Mouse (Mus musculus): ENCODE measurements around the gene Dbh. TPM values are rescaled to one million over a fixed set of nuclear protein-coding genes. Genes with fewer than 3 reads are reported as not detected.

Dbh gene
- total and polyA plus RNA-seq, 2 experiments from 2014 or later = 1.7 TPM; not detected in 1

DNA sequence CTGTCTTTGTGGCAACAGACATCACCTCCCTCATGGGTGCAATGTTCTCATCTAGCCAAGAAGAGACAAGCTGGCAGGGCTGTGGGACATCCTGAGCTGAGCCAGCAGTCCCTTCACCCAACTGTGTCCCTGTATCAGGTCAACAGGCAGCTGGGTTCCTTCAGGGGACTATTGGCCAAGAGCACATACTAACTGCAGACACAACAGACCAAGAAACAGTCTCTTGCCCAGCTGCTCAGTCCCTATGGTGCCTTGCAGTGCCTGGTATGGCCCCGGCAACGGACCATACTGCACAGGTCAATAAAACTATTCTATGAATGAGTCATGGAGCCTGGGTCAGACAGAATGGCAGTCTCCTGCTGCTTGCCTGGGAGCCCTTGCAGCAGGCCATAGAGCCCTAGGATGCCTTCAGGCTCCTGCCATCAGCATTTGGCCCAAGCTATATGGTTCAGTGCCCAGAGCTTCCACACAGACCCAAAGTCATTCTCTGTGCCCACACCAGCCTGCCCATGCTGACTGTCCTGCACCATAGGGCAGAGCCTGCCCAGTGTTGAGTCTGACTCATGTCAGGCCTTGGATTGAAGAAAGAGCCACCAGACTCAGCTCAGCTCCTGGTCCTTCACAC lies 64.6 kb downstream of the Dbh start:
- Histone ChIP-seq H3K36me3 (replicated peaks; ENCODE audit: control insufficient read depth, insufficient read depth, low read length) (peaks cover 9% of the 10 kb centered on the region; the same call in 1 of the 2 replicates), H3K27me3 (ENCODE audit: control insufficient read depth, insufficient read depth, low read length) (no peaks in the 10 kb centered on the region), H3K4me2 (ENCODE audit: low read depth, low read length) (no peak overlapping the region), H3K27ac (ENCODE audit: low read depth) (no peak overlapping the region), H3K4me1 (ENCODE audit: control insufficient read depth, insufficient read depth) (peaks cover 12% of the 10 kb centered on the region), H3K9me3 (replicated peaks; ENCODE audit: control insufficient read depth, low read length) (no peaks in the 10 kb centered on the region), H3K4me3 (ENCODE audit: low read depth, low read length) (no peak overlapping the region), H3K9ac (replicated peaks; ENCODE audit: low read depth, low read length) (no peak overlapping the region)
- DNase-seq (ENCODE audit: low spot score) (no peak), ATAC-seq (ENCODE audit: insufficient read depth, low read depth) (no peak)
- TF ChIP-seq EP300 (IDR thresholded peaks at IDR 0.05; ENCODE audit: low read depth) (no peak), CTCF (IDR thresholded peaks at IDR 0.05; ENCODE audit: low read depth) (no peak)
- 85% methylated on average over 2 of the region's 2 CpGs for WGBS

- Histone ChIP-seq H3K4me3 (ENCODE audit: low read depth, low read length) (no peak overlapping the region), H3K4me2 (ENCODE audit: low read depth, low read length) (no peak overlapping the region), H3K9ac (replicated peaks; ENCODE audit: low read depth, low read length) (peak overlapping the region; percentile 24; the same call in 1 of the 2 replicates), H3K27me3 (ENCODE audit: control insufficient read depth, insufficient read depth, low read length) (no peaks in the 10 kb centered on the region), H3K27ac (ENCODE audit: low read depth) (0 out of 2 replicates have a peak overlapping the region, but pooled peaks have one; percentile 27), H3K36me3 (replicated peaks; ENCODE audit: control insufficient read depth, insufficient read depth, low read length) (0 out of 2 replicates have a peak, but pooled peaks cover 4% of the 10 kb centered on the region), H3K9me3 (replicated peaks; ENCODE audit: control insufficient read depth, low read length) (no peaks in the 10 kb centered on the region), H3K4me1 (ENCODE audit: control insufficient read depth, insufficient read depth) (peaks cover 12% of the 10 kb centered on the region)
- 18% methylated on average over 7 of the region's 7 CpGs for WGBS
- DNase-seq (ENCODE audit: low spot score) = peak; percentile 32
- TF ChIP-seq CTCF (IDR thresholded peaks at IDR 0.05; ENCODE audit: low read depth) = no peak
- TF ChIP-seq EP300 (IDR thresholded peaks at IDR 0.05; ENCODE audit: low read depth) = no peak
- peak; percentile 51 for ATAC-seq (ENCODE audit: insufficient read depth, low read depth)
These were observed 67.3 kb downstream of the Dbh start for GRCm38 (mm10) chr2:27232376-27232775.

Other genes starting within 250 kb of the Dbh start
- 5.4 and 9.7 TPM in 2 replicates for gene Surf2, start 248.9 kb upstream of the Dbh start, total RNA-seq (2014; rRNA removed; ENCODE audit: low replicate concordance)
- gene Surf2, start 248.9 kb upstream of the Dbh start, polyA plus RNA-seq (2015; fragmentation: Nextera tagmentation; extraction: Ambion mirVana) = 26.8 and 29.0 TPM in 2 replicates
- gene Surf1, start 248.7 kb upstream of the Dbh start, total RNA-seq (2014; rRNA removed; ENCODE audit: low replicate concordance) = 32.9 and 42.7 TPM in 2 replicates
- gene Surf1, start 248.7 kb upstream of the Dbh start, polyA plus RNA-seq (2015; fragmentation: Nextera tagmentation; extraction: Ambion mirVana) = 41.4 and 44.3 TPM in 2 replicates
- gene Surf4, start 231.3 kb upstream of the Dbh start, total RNA-seq (2014; rRNA removed; ENCODE audit: low replicate concordance) = 186 and 189 TPM in 2 replicates
- 131 and 132 TPM in 2 replicates for gene Surf4, start 231.3 kb upstream of the Dbh start, polyA plus RNA-seq (2015; fragmentation: Nextera tagmentation; extraction: Ambion mirVana)
- gene Stkld1, start 231.2 kb upstream of the Dbh start, total RNA-seq (2014; rRNA removed; ENCODE audit: low replicate concordance) = not detected in 2 replicates
- gene Stkld1, start 231.2 kb upstream of the Dbh start, polyA plus RNA-seq (2015; fragmentation: Nextera tagmentation; extraction: Ambion mirVana) = 0.19 and 0.25 TPM in 2 replicates
- 9.7 and 22.9 TPM in 2 replicates for gene Rexo4, start 200.8 kb upstream of the Dbh start, total RNA-seq (2014; rRNA removed; ENCODE audit: low replicate concordance)
- 13.3 and 16.2 TPM in 2 replicates for gene Rexo4, start 200.8 kb upstream of the Dbh start, polyA plus RNA-seq (2015; fragmentation: Nextera tagmentation; extraction: Ambion mirVana)
- not detected in 2 replicates for gene Adamts13, start 191.8 kb upstream of the Dbh start, total RNA-seq (2014; rRNA removed; ENCODE audit: low replicate concordance)
- not detected in 2 replicates for gene Adamts13, start 191.8 kb upstream of the Dbh start, polyA plus RNA-seq (2015; fragmentation: Nextera tagmentation; extraction: Ambion mirVana)
- gene Cacfd1, start 155.3 kb upstream of the Dbh start, total RNA-seq (2014; rRNA removed; ENCODE audit: low replicate concordance) = 11.9 and 26.6 TPM in 2 replicates
- gene Cacfd1, start 155.3 kb upstream of the Dbh start, polyA plus RNA-seq (2015; fragmentation: Nextera tagmentation; extraction: Ambion mirVana) = 34.6 and 37.3 TPM in 2 replicates
- gene Slc2a6, start 137.2 kb upstream of the Dbh start, total RNA-seq (2014; rRNA removed; ENCODE audit: low replicate concordance) = 0.66 and 0.80 TPM in 2 replicates
- gene Slc2a6, start 137.2 kb upstream of the Dbh start, polyA plus RNA-seq (2015; fragmentation: Nextera tagmentation; extraction: Ambion mirVana) = 0.10 and 0.14 TPM in 2 replicates
- gene Mymk, start 93.1 kb upstream of the Dbh start, total RNA-seq (2014; rRNA removed; ENCODE audit: low replicate concordance) = not detected in 2 replicates
- gene Mymk, start 93.1 kb upstream of the Dbh start, polyA plus RNA-seq (2015; fragmentation: Nextera tagmentation; extraction: Ambion mirVana) = 0.08 and 0.10 TPM in 2 replicates
- 17.7 and 21.9 TPM in 2 replicates for gene Adamtsl2, start 85.9 kb upstream of the Dbh start, total RNA-seq (2014; rRNA removed; ENCODE audit: low replicate concordance)
- gene Adamtsl2, start 85.9 kb upstream of the Dbh start, polyA plus RNA-seq (2015; fragmentation: Nextera tagmentation; extraction: Ambion mirVana) = 7.2 and 7.7 TPM in 2 replicates
- 0.23 and 0.93 TPM in 2 replicates for gene Fam163b, start 22.7 kb upstream of the Dbh start, total RNA-seq (2014; rRNA removed; ENCODE audit: low replicate concordance)
- gene Fam163b, start 22.7 kb upstream of the Dbh start, polyA plus RNA-seq (2015; fragmentation: Nextera tagmentation; extraction: Ambion mirVana) = 0.36 and 0.40 TPM in 2 replicates
- gene Sardh, start 83.1 kb downstream of the Dbh start, total RNA-seq (2014; rRNA removed; ENCODE audit: low replicate concordance) = 31.6 and 46.8 TPM in 2 replicates
- gene Sardh, start 83.1 kb downstream of the Dbh start, polyA plus RNA-seq (2015; fragmentation: Nextera tagmentation; extraction: Ambion mirVana) = 18.1 and 20.7 TPM in 2 replicates

All from heart, postnatal 0 days (tissue).